Mouse (Mus musculus) myocyte (in vitro differentiated cells): ENCODE results near the gene Jazf1.

Experiments used
- CEBPB ChIP-seq: IDR thresholded peaks from 2 replicates; pipeline ENCODE4 v1.6.1; 2011; ENCODE audit warnings: mild to moderate bottlenecking, moderate library complexity; ENCODE audit not compliant: poor library complexity, insufficient read depth, severe bottlenecking
- MAX ChIP-seq: IDR thresholded peaks from one replicate; pipeline ENCODE4 v1.6.1; 2011; ENCODE audit warnings: low read depth, mild to moderate bottlenecking, control low read depth
- MYOD1 ChIP-seq, 3 experiments: IDR thresholded peaks; one replicate each; pipeline ENCODE4 v1.6.1; 2011; ENCODE audit warnings: control low read depth in 2 of 3, low read depth in 2 of 3, mild to moderate bottlenecking in 2 of 3, moderate library complexity in 1 of 3; ENCODE audit not compliant: insufficient read length in 2 of 3, control insufficient read depth in 1 of 3
- MYOG ChIP-seq, 3 experiments: IDR thresholded peaks; one replicate each; pipeline ENCODE4 v1.6.1; 2011; ENCODE audit warnings: control low read depth in 2 of 3, low read depth in 2 of 3, mild to moderate bottlenecking in 2 of 3; ENCODE audit not compliant: insufficient read length in 2 of 3, control insufficient read depth in 1 of 3, insufficient read depth in 1 of 3
- POLR2A ChIP-seq: IDR thresholded peaks from one replicate; pipeline ENCODE4 v1.6.1; 2011; ENCODE audit warnings: low read depth, mild to moderate bottlenecking, control low read depth, moderate library complexity; ENCODE audit not compliant: insufficient read length
- POLR2AphosphoS2 ChIP-seq: IDR thresholded peaks from one replicate; pipeline ENCODE4 v1.6.1; 2011; ENCODE audit warnings: low read depth, control low read depth; ENCODE audit not compliant: insufficient read length
- TCF12 ChIP-seq: IDR thresholded peaks from one replicate; pipeline ENCODE4 v1.6.1; 2011; ENCODE audit warnings: mild to moderate bottlenecking, control low read depth; ENCODE audit not compliant: poor library complexity, insufficient read depth, severe bottlenecking
- USF1 ChIP-seq: IDR thresholded peaks from one replicate; pipeline ENCODE4 v1.6.1; 2011; ENCODE audit warnings: low read depth, mild to moderate bottlenecking, control low read depth, moderate library complexity

DNA sequence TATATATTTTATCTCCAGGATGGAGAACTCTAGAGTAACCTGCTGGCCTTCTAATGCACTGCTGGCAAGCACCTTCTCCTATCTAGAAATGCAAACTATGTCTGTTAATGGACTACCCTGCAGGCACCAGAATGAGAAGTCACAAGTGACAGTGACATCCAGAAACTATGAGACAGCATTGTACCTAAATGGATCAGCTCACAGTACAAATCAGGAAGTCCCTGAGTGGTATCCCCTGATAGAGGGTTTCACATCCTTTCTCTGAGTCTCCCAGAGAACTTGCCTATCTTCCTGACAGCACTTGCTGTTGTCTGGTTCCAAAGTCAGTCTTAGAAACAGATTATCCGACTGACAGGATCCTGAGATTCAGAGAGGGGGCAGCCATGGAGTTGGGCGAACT, 22.9 kb downstream of the Jazf1 start:
- TF ChIP-seq POLR2A (no peak), POLR2AphosphoS2 (no peak), USF1 (no peak), MAX (no peak), MYOG (IDR thresholded peaks at IDR 0.05; ENCODE audit: control insufficient read depth in 1 of 3, insufficient read depth in 1 of 3, insufficient read length in 2 of 3, low read depth in 2 of 3) (no peak), MYOD1 (IDR thresholded peaks at IDR 0.05; ENCODE audit: control insufficient read depth in 1 of 3, insufficient read length in 2 of 3, low read depth in 2 of 3) (no peak), TCF12 (no peak), CEBPB (no peak)
